Mouse (Mus musculus) cerebellum, adult 9-10 months (tissue): ENCODE results near the gene Spcs2.

Experiments
- DNase-seq: peaks from one replicate; pipeline ENCODE4 v3.0.0; 2022

Spcs2 gene

GRCm38 (mm10) chr7:99863362-99863761 lies at the start of gene Spcs2:
Gene Spcs2 (minus strand): TSS chr7:99863462.
- DNase-seq = no peak

- no peak for DNase-seq
Measured at GRCm38 (mm10) chr7:99911038-99911437, 47.8 kb upstream of the Spcs2 start.

DNA sequence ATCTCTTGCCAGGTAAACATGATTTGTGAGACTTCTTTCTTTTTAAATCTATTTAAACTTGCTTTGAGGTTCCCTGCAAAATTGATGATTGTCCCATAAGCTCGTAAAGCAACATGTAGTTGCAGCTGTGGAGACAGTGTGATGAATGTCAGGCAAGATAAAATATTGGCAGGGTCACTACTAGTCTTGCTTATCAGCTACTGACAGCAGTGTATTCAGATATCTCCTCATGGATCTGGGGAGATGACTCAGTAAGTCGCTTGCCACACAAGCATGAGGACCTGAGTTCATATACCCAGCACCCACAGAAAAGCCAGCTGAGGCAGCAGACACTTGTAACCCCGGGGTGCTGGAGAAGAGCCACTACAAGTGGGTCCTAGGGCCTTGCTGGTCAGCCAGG lies 44.2 kb upstream of the Spcs2 start:
- DNase-seq = no peak

DNA sequence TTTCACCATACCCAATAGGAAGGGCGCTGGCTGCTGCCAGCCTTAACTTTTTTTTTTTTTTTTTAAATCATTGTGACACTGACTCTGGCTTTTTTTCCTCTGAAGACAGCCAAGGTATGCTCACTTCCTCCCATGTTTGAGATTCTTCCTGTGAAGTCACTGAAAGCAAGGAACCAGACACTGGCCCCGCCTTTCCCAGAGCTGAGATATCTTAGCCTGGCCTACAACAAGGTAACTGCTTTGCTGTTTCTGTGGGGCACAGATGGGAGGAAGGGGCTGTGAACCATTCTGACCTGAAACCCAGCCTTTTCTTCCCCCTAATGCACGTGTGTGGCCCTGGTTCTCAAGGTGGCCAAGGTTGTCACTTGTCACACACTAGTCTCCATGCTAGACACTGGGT lies 43.1 kb upstream of the Spcs2 start:
- no peak for DNase-seq

GRCm38 (mm10) chr7:99904421-99905005 lies 41.3 kb upstream of the Spcs2 start:
- DNase-seq = no peak

DNA sequence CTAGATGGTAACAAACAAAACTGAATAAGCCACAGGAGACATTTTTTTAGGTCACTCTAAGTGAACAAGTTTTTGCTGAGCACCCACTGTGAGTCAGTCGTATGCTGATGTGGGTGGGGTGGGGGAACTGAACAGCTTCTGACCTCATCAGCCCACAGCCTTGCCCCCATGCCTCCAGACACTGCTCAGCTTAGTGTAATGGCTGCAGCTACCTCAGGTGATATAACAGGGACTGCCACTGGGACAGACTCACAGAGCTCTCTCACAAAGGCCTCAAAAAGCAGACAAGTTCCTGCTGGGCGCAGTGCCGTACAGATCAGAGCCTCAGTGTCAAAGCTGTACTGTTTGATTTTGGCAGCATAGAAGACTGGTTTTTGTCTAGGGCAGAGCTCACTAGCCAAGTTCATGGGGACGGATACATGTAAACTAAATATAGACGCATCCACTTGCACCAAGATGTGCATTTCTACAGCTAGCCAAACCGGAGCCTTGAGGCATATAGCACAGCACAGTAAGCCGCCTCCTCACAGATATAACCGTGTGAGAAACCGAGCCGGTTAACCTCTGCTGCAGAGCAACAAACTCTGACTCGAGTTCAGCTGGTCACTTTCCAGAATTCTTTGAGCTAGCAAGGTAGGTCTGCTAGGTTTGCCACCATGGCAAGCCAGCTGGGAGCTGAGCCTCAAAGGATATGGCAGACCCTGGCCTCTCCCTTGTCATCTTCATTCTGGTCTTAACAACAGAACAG lies 39.8 kb upstream of the Spcs2 start:
- no peak for DNase-seq

- no peak for DNase-seq
Measured at GRCm38 (mm10) chr7:99902208-99902607, 38.9 kb upstream of the Spcs2 start.

- DNase-seq = no peak
Measured at GRCm38 (mm10) chr7:99896905-99897304, 33.6 kb upstream of the Spcs2 start.

DNA sequence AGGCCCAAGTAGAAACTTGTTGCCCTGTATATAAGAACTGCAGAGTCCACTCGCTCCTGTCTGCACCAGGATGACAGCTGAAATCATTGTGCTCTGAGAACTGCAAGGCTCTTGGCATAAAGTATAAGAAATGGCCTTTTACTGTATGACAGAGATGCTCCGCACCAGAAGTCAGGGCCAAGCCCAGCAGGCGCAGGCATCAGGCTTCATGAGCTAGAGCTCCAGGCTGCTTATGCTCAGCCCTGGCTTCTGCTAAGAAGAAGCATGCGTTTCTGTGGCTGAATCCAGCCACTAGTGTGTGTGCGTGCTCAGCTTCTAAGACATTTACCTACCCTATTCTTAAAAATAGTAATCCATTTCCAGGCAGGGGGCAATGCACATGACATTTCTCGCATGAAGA lies 31.2 kb upstream of the Spcs2 start:
- DNase-seq = no peak

GRCm38 (mm10) chr7:99893967-99894366 lies 30.7 kb upstream of the Spcs2 start:
- no peak for DNase-seq

GRCm38 (mm10) chr7:99892351-99892750 lies 29.1 kb upstream of the Spcs2 start:
- no peak for DNase-seq

DNA sequence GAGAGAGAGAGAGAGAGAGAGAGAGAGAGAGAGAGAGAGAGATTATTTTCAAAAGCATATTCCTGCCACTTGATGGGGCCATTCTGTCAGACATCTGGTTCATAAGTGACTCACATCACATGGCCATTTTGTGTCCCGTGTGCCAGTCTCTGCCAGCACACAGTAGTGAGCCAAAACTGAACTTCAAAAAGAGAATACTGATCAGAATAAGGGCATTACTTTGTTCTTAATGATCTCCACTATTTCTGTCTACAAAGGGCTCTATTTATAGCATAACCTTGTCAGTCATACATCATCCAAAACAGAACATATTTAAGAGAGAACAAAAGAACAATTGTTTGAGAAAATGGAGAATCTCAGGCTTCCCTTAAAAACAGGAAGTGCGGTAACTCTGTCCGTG lies 28.2 kb upstream of the Spcs2 start:
- DNase-seq = no peak

DNA sequence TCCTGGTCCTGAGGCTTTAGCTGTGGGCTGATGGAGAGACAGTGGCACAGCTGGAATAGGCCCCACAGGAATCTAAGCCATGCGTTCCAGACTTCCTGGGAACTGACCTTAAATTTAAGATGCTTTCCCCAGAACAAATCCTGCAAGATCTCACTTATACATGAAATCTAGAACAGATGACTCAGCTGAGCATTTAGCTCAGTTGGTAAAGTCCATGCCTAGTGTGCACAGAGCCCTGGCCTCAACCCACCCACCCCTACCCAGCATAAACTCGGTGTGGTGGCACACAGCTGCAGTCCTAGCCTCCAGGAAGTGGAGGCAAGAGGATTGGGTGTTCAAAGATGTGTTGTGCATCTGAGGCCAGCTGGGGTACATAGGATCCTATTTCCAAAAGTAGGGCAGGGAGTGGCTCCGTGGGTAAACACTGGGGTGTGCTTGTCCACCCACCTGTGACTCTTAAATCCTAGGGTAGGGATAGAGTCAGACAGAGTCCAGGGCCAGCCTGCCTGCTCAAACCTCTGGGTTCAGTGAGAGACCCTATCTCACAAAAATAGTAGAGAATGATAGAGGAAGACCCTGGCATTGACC lies 27.0 kb upstream of the Spcs2 start:
- DNase-seq = no peak

- DNase-seq = peak; percentile 11
Measured at GRCm38 (mm10) chr7:99889175-99889880, 26.1 kb upstream of the Spcs2 start.

GRCm38 (mm10) chr7:99887743-99888142 lies 24.5 kb upstream of the Spcs2 start:
- no peak for DNase-seq

- DNase-seq = no peak
Measured at GRCm38 (mm10) chr7:99887230-99887735, 24.0 kb upstream of the Spcs2 start.

- no peak for DNase-seq
Measured at GRCm38 (mm10) chr7:99878254-99878653, 15.0 kb upstream of the Spcs2 start.

- peak; percentile 71 for DNase-seq
Measured at GRCm38 (mm10) chr7:99876345-99876744, 13.1 kb upstream of the Spcs2 start.

GRCm38 (mm10) chr7:99875891-99876290 lies 12.6 kb upstream of the Spcs2 start:
- DNase-seq = no peak

DNA sequence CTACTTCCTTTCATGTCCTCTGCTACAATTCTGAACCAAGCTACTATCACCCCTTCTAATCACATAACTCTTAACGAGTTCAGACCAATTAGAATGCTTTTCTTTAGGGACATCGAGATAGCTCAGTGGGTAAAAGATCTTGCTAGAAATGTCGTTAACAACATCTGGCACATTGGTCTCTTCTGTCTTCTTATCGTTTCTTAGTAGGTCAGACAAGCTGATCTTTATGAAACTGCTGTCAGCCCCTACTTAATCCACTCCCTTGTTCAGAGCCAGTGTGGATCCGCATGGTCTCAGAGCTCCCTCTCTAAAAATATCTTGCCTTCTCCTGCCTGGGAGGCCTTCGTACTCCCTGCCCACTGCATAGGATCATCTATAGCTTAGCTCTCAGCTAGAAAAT lies 10.7 kb upstream of the Spcs2 start:
- no peak for DNase-seq

- DNase-seq = no peak
Measured at GRCm38 (mm10) chr7:99869296-99869695, 6.0 kb upstream of the Spcs2 start.

DNA sequence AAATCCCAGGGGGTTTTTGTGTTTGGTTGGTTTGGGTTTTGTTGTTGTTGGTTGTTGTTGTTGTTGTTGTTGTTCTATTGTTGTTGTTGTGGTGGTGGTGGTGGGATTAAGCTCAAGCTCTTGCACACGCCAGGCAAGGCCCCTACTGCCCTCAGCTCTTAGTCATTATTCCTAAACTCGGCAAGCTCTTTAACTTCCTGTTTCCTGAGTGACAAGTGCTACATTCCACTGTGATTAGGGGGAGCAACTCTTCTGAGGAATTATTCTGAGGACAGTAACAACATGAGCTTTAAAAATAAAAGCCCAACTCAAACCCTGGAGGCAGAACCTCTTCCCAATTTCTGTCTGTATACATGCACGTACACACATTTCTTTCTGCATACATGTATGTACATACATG lies 2.0 kb upstream of the Spcs2 start:
- DNase-seq = no peak

DNA sequence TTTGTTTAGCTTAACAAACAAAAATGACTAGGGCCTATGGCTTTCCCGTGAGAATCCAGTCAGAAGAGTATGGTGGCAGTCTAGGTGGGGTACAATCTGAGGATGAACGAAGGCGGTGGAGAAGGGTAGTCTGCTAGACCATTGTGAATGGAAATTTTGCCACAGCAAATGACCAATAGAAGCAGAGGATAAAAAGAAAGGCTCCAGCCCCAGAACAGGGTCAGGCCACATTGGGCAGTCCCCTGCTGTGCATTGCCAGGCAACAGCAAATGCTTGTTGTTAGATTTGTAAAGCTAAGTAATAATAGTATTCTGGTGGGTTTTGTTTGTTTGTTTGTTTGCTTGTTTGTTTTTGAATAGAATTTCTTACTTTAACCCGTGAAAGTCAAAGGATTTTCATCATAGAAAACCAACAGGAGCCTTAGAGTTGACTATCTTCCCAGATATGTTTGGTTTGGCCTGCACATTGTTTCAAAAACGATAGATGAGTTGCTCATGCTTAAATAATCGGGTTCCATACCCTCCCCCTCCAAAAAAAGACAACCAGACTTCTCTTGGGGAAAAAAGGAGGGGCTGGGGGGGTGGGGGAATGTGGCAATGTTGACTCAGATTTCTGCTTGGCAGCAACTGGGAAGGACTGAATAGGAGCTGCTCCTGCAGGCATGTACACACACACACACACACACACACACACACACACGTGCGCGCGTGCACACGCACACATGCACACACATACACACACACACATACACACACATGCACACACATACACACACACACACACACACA lies 1.2 kb upstream of the Spcs2 start:
- DNase-seq = no peak
